Mouse (Mus musculus): ENCODE measurements around the gene Tut4.

Gene Tut4

DNA sequence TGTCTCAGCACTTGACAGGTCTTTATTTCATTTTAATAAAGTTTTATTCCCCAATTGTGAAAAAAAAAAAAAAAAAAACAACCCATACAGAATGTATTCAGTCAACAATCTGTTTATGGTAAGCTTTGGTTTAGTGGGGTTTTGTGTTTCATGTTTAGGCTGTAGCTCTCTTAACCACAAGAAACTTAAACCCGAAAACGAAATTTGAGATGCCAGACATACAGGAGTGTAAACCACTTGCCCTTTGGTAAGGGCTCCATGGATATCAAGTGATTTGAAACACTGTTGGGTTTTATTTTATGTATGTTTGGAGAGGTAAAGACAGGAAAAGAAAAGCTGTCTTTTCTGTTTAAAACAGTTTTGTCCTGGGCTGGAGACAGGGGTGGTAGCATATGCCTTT is 80.5 kb downstream of the Tut4 start:
- no peak for DNase-seq

DNA sequence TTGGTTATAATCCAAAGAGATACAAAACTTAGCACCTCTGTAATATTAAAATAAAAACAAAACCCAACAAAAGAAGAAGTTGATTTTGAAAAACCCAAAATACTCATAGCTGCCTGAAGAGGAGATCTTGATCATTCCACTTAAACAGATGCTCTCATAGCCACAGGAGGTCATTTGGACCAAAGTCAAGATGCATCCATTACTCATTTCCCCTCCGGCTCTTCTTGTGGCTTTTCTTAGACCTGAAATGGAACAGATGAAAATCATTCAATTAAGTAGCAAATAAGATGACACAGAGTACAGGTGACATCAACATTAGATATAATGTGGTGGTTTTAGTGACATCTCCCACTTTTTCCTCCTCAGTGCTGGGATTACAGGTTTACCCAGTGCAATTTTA is 105.8 kb downstream of the Tut4 start:
- no peak for DNase-seq

DNA sequence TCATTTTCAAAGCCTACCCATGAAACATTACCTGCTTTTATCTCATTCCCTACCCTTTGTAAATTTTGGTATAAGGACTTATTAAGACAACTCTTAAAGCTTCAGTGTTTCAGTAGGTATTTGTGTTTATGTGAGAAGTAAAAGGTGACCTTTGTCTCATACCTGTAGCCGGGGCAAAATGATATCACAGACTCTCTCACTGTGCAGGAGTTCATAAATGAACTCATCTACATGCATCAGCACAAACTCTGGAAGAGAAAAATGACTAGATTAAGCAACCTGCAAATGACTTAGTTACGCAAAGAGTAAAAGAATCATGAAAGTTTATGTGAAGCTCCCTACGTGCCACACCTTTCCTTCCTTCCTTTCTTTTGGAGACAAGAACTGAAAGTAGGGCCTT is 113.4 kb downstream of the Tut4 start:
- DNase-seq, result no peak

DNA sequence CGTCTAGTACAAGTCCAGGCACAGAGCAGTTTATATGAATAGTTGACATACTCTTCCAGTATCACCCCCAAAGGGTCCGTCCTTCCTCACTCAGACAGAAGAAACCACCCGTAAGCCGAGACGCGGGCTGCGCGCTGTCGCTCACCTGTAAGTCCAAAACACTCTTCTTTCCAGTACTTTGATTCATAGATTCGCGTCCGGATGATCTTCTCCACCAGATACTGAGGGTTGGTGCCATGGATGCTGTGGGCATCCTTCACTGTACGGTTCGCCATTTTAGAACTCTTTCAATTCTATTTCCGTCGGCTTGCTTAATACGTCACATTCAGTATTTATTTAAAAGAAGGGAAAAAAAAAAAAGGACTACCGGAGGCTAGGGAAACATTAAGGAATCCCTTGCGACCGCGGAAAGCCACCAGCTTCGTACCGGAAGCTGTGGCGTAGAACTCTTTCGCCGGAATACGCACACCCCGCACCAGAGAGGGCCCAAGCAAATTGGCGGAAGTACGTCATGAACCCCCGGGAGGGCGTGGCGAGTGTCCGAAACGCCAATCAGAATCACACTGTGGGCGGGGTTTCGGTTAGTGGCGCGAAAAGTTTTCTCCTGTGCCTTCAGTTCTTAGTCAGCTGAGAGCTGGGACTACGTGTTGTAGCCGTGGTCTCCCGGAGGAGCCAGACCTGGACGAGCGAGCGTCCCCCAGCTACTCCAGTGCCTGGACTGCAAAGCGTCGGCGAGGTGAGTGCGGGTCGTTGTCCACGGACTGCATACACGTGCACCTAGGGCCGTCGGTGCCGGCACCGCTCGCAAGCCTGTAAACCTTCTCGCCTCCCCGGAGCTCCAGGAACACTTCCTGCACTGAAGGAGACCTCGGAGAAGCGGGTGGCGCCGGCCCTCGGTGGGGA is 119.9 kb downstream of the Tut4 start, which contains the start of the genes Prpf38a and Orc1:
Gene Prpf38a, minus strand, starts transcription at position 497 of the 903 bp plus-strand sequence.
Gene Orc1, plus strand, starts transcription at position 584 of the 903 bp plus-strand sequence.
- peak; percentile 99 for DNase-seq

DNA sequence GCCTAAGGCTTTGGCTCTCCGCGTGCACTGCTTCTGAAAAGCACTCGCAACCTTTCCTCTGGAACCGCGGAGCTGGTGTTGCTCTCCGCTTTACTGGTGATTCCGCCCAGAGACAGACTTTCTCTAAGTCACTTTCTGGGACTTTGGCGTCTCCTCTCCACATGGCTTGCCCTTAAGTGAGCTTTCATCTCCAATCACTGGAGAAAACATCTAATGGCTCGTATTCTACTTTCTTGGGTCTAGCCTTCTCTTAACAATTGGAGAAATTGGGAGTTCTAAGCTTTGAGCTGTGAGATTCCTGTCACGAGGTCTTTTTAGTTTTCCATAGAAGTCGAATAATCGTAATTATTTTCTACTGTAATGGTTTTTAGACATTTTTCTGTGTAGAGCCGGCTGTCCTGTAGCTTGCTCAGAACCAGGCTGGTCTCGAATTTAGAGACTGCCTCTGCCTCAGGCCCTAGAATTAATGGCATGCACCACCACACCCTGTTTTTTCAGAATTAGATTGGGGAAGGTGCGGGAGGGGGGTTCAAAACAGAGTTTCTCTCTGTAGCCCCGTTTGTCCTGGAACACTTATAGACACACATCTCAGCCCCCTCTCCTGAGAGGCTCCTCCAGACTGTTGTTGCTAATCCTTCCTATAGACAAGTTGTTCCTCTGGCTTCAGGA is 120.7 kb downstream of the Tut4 start:
- no peak for DNase-seq

DNA sequence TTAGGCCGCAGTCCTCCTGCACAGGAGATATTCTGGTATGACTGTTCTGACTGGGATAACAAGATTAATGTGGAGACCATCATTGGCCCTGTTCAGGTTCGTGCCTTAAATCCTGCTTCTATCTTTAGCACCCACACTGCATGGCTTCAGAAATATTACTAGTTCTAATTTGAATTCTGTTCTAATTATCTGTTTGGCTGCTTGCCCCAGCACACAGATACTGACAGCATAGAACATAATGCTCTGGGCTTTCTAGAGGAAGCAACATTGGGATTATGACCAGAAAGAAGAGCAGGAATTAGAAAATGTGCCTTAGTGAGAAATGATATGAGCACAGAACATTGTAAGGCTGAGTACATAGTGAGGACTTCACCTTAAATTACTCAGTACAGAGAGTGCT is 134.2 kb downstream of the Tut4 start:
- no peak for DNase-seq

DNA sequence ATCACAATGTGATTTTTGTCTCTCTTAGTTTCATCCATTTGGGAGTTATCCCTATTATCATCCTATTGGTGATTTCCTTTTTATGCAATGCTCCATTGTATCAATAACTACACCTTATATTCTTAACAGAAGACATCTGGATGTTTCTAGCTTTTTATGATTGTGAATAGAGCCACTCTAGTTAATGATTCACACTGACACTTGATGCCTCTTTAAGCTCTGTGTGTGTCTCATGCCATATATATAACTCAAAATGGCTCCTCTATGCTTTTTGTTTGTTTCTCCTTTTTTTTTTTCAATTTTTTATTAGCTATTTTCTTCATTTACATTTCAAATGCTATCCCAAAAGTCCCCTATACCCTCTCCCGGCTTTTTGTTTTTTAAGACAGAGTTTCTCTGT is 136.6 kb downstream of the Tut4 start:
- no peak for DNase-seq

DNA sequence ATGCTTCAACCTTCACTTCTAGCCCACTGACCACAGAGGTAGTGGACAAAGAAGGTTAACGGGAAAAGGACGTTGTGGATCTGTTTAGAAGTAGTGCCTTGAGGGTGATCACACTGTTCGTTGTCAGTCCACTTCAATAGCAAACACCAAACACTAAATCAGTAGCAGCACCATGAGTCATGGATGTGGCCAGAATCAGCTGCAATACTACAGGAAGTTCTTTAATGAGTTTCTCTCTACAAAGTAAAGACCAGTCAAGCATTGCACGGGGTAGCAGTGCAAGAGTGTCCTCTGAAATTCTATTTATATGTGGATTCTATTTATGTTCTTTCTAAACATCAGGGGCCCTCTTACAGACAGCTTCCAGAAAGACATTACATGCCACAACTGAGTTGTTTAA is 139.1 kb downstream of the Tut4 start:
- no peak for DNase-seq

DNA sequence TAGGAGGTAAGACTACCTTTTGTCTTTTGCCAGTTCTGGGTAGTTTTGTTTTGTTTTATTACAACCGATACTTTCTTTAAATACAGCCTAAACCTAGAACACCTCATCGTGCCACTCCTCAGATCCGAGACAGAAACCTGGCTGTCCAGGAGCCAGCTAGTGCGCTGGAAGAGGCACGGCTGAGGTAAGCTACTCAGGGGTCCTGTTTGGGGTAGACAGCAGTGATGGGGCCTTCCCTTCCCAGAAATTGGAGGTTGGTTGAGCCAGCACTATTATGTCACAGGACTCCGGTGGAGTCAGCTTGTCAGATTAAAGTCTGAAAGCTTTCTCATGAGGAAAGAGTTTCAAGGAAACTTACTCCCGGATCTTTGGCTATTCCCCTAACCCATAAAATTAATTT is 142.6 kb downstream of the Tut4 start:
- no peak for DNase-seq

DNA sequence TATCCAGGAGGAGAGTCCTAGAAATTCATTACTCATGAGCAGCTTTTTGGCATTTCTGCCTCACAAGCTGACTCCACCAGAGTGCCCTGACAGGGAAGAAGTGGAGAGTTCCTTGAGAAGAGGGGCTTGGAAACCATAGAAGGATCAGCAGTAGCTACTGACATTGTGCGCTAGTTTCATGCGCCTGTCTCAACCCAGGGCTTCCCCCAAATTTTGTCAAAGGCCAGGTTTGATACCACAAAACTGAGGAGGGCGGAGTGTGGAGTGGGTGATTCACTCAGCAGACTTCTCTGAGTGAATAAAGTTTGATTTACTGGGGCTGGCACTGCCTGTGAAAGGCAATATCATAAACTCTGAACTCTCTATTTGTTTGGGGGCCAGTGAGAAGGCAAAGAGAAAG is 149.4 kb downstream of the Tut4 start:
- DNase-seq, result no peak

Data from kidney, adult 18-20 months (tissue).